Mouse (Mus musculus) cerebellum, adult 2 months (tissue): ENCODE data around the gene Ubb. TPM values are rescaled to one million over a fixed set of nuclear protein-coding genes. Genes with fewer than 3 reads are reported as not detected.
A peak's percentile ranks its signal among the peaks of the same experiment; 100 is the strongest.

Experiments
- DNase-seq, 2 experiments: peaks; one replicate each; pipeline ENCODE4 v3.0.0; 2021
- H3K27ac ChIP-seq: fragments of 200-500 bp; 2 replicates; pipeline ENCODE4 v1.5.1; 2012; ENCODE audit warnings: low read length, control low read depth, inconsistent platforms; ENCODE audit not compliant: insufficient read depth
- H3K27me3 ChIP-seq: fragments of 200-500 bp; 2 replicates; pipeline ENCODE4 v1.6.1; 2012; ENCODE audit warnings: inconsistent platforms, mild to moderate bottlenecking, low read length, moderate library complexity; ENCODE audit not compliant: control insufficient read depth, insufficient read depth
- H3K4me1 ChIP-seq: fragments of 200-500 bp; 2 replicates; pipeline ENCODE4 v1.6.1; 2011; ENCODE audit warnings: low read length; ENCODE audit not compliant: control insufficient read depth, insufficient read depth
- H3K4me3 ChIP-seq: fragments of 200-500 bp; replicated peaks from 2 replicates; pipeline ENCODE3; 2011; ENCODE audit warnings: mild to moderate bottlenecking, low read depth, low read length, control low read depth; ENCODE audit not compliant: insufficient read depth
- CTCF ChIP-seq: fragments of 200-500 bp; IDR thresholded peaks from 2 replicates; pipeline ENCODE4 v1.5.1; 2011; ENCODE audit warnings: low read depth, mild to moderate bottlenecking, control low read depth, low read length, moderate library complexity, borderline replicate concordance; ENCODE audit not compliant: insufficient read depth
- POLR2A ChIP-seq: fragments of 200-500 bp; IDR thresholded peaks from 2 replicates; pipeline ENCODE4 v1.6.1; 2011; ENCODE audit warnings: low read length, control low read depth, borderline replicate concordance; ENCODE audit not compliant: insufficient read depth
- WGBS: fragments of 180-500 bp; shearing (Covaris S2); methylation state at CpG from one replicate; pipeline ENCODE4 v1.1.7; 2018; 5-methylcytosine and 5-hydroxymethylcytosine counted together
- polyA plus RNA-seq: library from polyadenylated mRNA; depleted of rRNA; stranded (reverse); fragments of >200 nt; gene quantifications from 2 replicates; pipeline ENCODE4 v1.2.3, GENCODE M21; 2012

The Ubb gene
- polyA plus RNA-seq, 1 experiment: 3,782 TPM

GRCm38 (mm10) chr11:62576530-62577152 is 25.7 kb downstream of the Ubb start:
- H3K27me3 ChIP-seq: no peaks in the 10 kb centered on the region
- H3K4me3 ChIP-seq: peak overlapping the region; percentile 64
- H3K27ac ChIP-seq: no peak overlapping the region; the same call in 1 of the 2 replicates
- TF ChIP-seq POLR2A (no peak), CTCF (no peak)
- WGBS: 31% methylated on average over 16 of the region's 16 CpGs
- H3K4me1 ChIP-seq: no peaks in the 10 kb centered on the region
- peak in 1 of 2 experiments; percentile 41 for DNase-seq

- no peaks in the 10 kb centered on the region; the same call in 1 of the 2 replicates for H3K4me1 ChIP-seq
- no peak overlapping the region for H3K4me3 ChIP-seq
- TF ChIP-seq CTCF (no peak), POLR2A (no peak)
- no peak for DNase-seq
- 59% methylated on average over 6 of the region's 6 CpGs for whole genome bisulfite sequencing
- no peak overlapping the region for H3K27ac ChIP-seq
- no peaks in the 10 kb centered on the region for H3K27me3 ChIP-seq
Observed at GRCm38 (mm10) chr11:62583031-62583430, 32.1 kb downstream of the Ubb start.

GRCm38 (mm10) chr11:62584671-62585206 is 33.8 kb downstream of the Ubb start:
- WGBS: 84% methylated on average over 9 of the region's 9 CpGs
- Histone ChIP-seq H3K4me1 (no peaks in the 10 kb centered on the region; the same call in 1 of the 2 replicates), H3K27ac (no peak overlapping the region), H3K27me3 (no peaks in the 10 kb centered on the region), H3K4me3 (no peak overlapping the region)
- TF ChIP-seq POLR2A (no peak), CTCF (no peak)
- no peak for DNase-seq

GRCm38 (mm10) chr11:62587034-62587433 is 36.1 kb downstream of the Ubb start:
- no peaks in the 10 kb centered on the region for H3K27me3 ChIP-seq
- 76% methylated on average over 5 of the region's 5 CpGs for WGBS
- TF ChIP-seq POLR2A: no peak

GRCm38 (mm10) chr11:62589391-62589790 is 38.4 kb downstream of the Ubb start:
- Histone ChIP-seq H3K27ac (no peak overlapping the region), H3K4me1 (peaks cover 20% of the 10 kb centered on the region), H3K4me3 (no peak overlapping the region), H3K27me3 (no peaks in the 10 kb centered on the region)
- TF ChIP-seq CTCF (no peak), POLR2A (no peak)
- no peak for DNase-seq
- 78% methylated on average over 10 of the region's 10 CpGs for WGBS

More at GRCm38 (mm10) chr11:62587034-62587433, 36.1 kb downstream of the Ubb start:
- peaks cover 17% of the 10 kb centered on the region for H3K4me1 ChIP-seq
- DNase-seq: no peak
- no peak overlapping the region for H3K4me3 ChIP-seq
- no peak overlapping the region for H3K27ac ChIP-seq

- no peak overlapping the region for H3K4me3 ChIP-seq
- peak; percentile 51 to 74 for DNase-seq
- 7% methylated on average over 2 of the region's 2 CpGs for WGBS
- TF ChIP-seq CTCF: no peak
- TF ChIP-seq POLR2A: no peak
- H3K27ac ChIP-seq: peak overlapping the region; percentile 57
- peaks cover 20% of the 10 kb centered on the region for H3K4me1 ChIP-seq
- no peaks in the 10 kb centered on the region for H3K27me3 ChIP-seq
Observed at GRCm38 (mm10) chr11:62591026-62591425, 40.1 kb downstream of the Ubb start.

GRCm38 (mm10) chr11:62591904-62592575 is 41.1 kb downstream of the Ubb start:
- no peak overlapping the region for H3K4me3 ChIP-seq
- H3K27ac ChIP-seq: peak overlapping the region; percentile 57; the same call in 1 of the 2 replicates
- WGBS: 76% methylated on average over 8 of the region's 8 CpGs
- H3K4me1 ChIP-seq: peaks cover 20% of the 10 kb centered on the region
- TF ChIP-seq CTCF (no peak), POLR2A (no peak)
- no peaks in the 10 kb centered on the region for H3K27me3 ChIP-seq
- no peak for DNase-seq

- no peak for DNase-seq
- no peak overlapping the region for H3K27ac ChIP-seq
- H3K27me3 ChIP-seq: no peaks in the 10 kb centered on the region
- no peak overlapping the region for H3K4me3 ChIP-seq
- no peaks in the 10 kb centered on the region; the same call in 1 of the 2 replicates for H3K4me1 ChIP-seq
- no peak for TF ChIP-seq CTCF
- no peak for TF ChIP-seq POLR2A
- WGBS: 80% methylated on average over 4 of the region's 4 CpGs
Observed at GRCm38 (mm10) chr11:62598571-62598970, 47.6 kb downstream of the Ubb start.
